ENCODE assay signal across 5 mouse cellular contexts in genomic region chr12:17553627-17554026, GRCm38 (mm10).
"Had no signal": no experiment of that assay in that cellular context is flagged by ENCODE, and none has a peak within 500 bp of the region (broad histone marks: within the 10 kb centered on the region; RNA-seq: fewer than 3 reads in every experiment).

No protein-coding gene starts in this region.

- H3K27ac ChIP-seq: limb, embryonic 13.5 days; midbrain, embryonic 10.5 days; neural tube, embryonic 12.5 days; stomach, embryonic 15.5 days had no signal

- H3K4me2 ChIP-seq: limb, embryonic 13.5 days; neural tube, embryonic 12.5 days; stomach, embryonic 15.5 days had no signal

- H3K9ac ChIP-seq: limb, embryonic 13.5 days; neural tube, embryonic 12.5 days; stomach, embryonic 15.5 days had no signal

- H3K27me3 ChIP-seq: limb, embryonic 13.5 days; neural tube, embryonic 12.5 days; stomach, embryonic 15.5 days had no signal

- H3K9me3 ChIP-seq: limb, embryonic 13.5 days; midbrain, embryonic 10.5 days; neural tube, embryonic 12.5 days; stomach, embryonic 15.5 days had no signal

- H3K4me3 ChIP-seq: limb, embryonic 13.5 days; midbrain, embryonic 10.5 days; myocyte; neural tube, embryonic 12.5 days; stomach, embryonic 15.5 days had no signal
